Mouse (Mus musculus): ENCODE measurements around the gene Rgl2. TPM values are rescaled to one million over a fixed set of nuclear protein-coding genes. Genes with fewer than 3 reads are reported as not detected.

Gene Rgl2
- polyA plus RNA-seq, 1 experiment, result 272 TPM

GRCm38 (mm10) chr17:33920282-33921097 lies 8.9 kb upstream of the Rgl2 start:
- DNase-seq, result peak; percentile 87
- peak overlapping the region; percentile 94 for H3K4me3 ChIP-seq (replicated peaks; ENCODE audit: extremely low read depth, low read depth, low read length)
- under 1% methylated on average over 36 of the region's 36 CpGs for WGBS

GRCm38 (mm10) chr17:33921361-33921760 lies 8.0 kb upstream of the Rgl2 start:
- TF ChIP-seq POLR2A (IDR thresholded peaks at IDR 0.05; ENCODE audit: borderline replicate concordance, extremely low read depth, low read depth, low read length), result no peak
- no peak for TF ChIP-seq CTCF (IDR thresholded peaks at IDR 0.05; ENCODE audit: insufficient read depth, low read length)
- WGBS, result 87% methylated on average over 7 of the region's 7 CpGs
- peaks cover 12% of the 10 kb centered on the region for H3K4me1 ChIP-seq (ENCODE audit: control insufficient read depth, insufficient read depth, low read length)
- H3K4me3 ChIP-seq (replicated peaks; ENCODE audit: extremely low read depth, low read depth, low read length), result no peak overlapping the region
- DNase-seq, result no peak

More at GRCm38 (mm10) chr17:33920282-33921097, 8.9 kb upstream of the Rgl2 start:
- H3K4me1 ChIP-seq (ENCODE audit: control insufficient read depth, insufficient read depth, low read length), result peaks cover 12% of the 10 kb centered on the region
- TF ChIP-seq CTCF (IDR thresholded peaks at IDR 0.05; ENCODE audit: insufficient read depth, low read length) (peak; percentile 87), POLR2A (IDR thresholded peaks at IDR 0.05; ENCODE audit: borderline replicate concordance, extremely low read depth, low read depth, low read length) (no peak)

- DNase-seq, result no peak
- H3K4me1 ChIP-seq (ENCODE audit: control insufficient read depth, insufficient read depth, low read length), result peaks cover 7% of the 10 kb centered on the region
- TF ChIP-seq POLR2A (IDR thresholded peaks at IDR 0.05; ENCODE audit: borderline replicate concordance, extremely low read depth, low read depth, low read length) (no peak), CTCF (IDR thresholded peaks at IDR 0.05; ENCODE audit: insufficient read depth, low read length) (peak; percentile 49)
- H3K4me3 ChIP-seq (replicated peaks; ENCODE audit: extremely low read depth, low read depth, low read length), result no peak overlapping the region
- WGBS, result 92% methylated on average over 10 of the region's 10 CpGs
These were observed 4.6 kb upstream of the Rgl2 start for GRCm38 (mm10) chr17:33924577-33925283.

- TF ChIP-seq POLR2A (IDR thresholded peaks at IDR 0.05; ENCODE audit: borderline replicate concordance, extremely low read depth, low read depth, low read length) (no peak), CTCF (IDR thresholded peaks at IDR 0.05; ENCODE audit: insufficient read depth, low read length) (no peak)
- Histone ChIP-seq H3K4me1 (ENCODE audit: control insufficient read depth, insufficient read depth, low read length) (peaks cover 7% of the 10 kb centered on the region), H3K4me3 (replicated peaks; ENCODE audit: extremely low read depth, low read depth, low read length) (no peak overlapping the region)
- 87% methylated on average over 21 of the region's 21 CpGs for WGBS
- no peak for DNase-seq
These were observed 3.8 kb upstream of the Rgl2 start for GRCm38 (mm10) chr17:33925406-33926116.

GRCm38 (mm10) chr17:33926207-33926932 lies 3.0 kb upstream of the Rgl2 start:
- no peak; the same call in 1 of the 2 replicates for TF ChIP-seq POLR2A (IDR thresholded peaks at IDR 0.05; ENCODE audit: borderline replicate concordance, extremely low read depth, low read depth, low read length)
- peak; percentile 36; the same call in 1 of the 2 replicates for TF ChIP-seq CTCF (IDR thresholded peaks at IDR 0.05; ENCODE audit: insufficient read depth, low read length)
- no peak for DNase-seq
- Histone ChIP-seq H3K4me3 (replicated peaks; ENCODE audit: extremely low read depth, low read depth, low read length) (no peak overlapping the region), H3K4me1 (ENCODE audit: control insufficient read depth, insufficient read depth, low read length) (peaks cover 1% of the 10 kb centered on the region)
- WGBS, result 75% methylated on average over 17 of the region's 17 CpGs

GRCm38 (mm10) chr17:33928251-33928947 lies 944 bp upstream of the Rgl2 start:
- H3K4me3 ChIP-seq (replicated peaks; ENCODE audit: extremely low read depth, low read depth, low read length), result no peak overlapping the region

GRCm38 (mm10) chr17:33930280-33931158 lies 1.2 kb downstream of the Rgl2 start:
- Histone ChIP-seq H3K4me3 (replicated peaks; ENCODE audit: extremely low read depth, low read depth, low read length) (peak overlapping the region; percentile 77), H3K4me1 (ENCODE audit: control insufficient read depth, insufficient read depth, low read length) (no peaks in the 10 kb centered on the region)
- DNase-seq, result peak; percentile 77
- TF ChIP-seq CTCF (IDR thresholded peaks at IDR 0.05; ENCODE audit: insufficient read depth, low read length) (no peak), POLR2A (IDR thresholded peaks at IDR 0.05; ENCODE audit: borderline replicate concordance, extremely low read depth, low read depth, low read length) (no peak; the same call in 1 of the 2 replicates)
- under 1% methylated on average over 44 of the region's 45 CpGs for WGBS

More at GRCm38 (mm10) chr17:33928251-33928947, 944 bp upstream of the Rgl2 start:
- whole genome bisulfite sequencing, result 60% methylated on average over 21 of the region's 21 CpGs
- DNase-seq, result no peak
- H3K4me1 ChIP-seq (ENCODE audit: control insufficient read depth, insufficient read depth, low read length), result no peaks in the 10 kb centered on the region
- TF ChIP-seq POLR2A (IDR thresholded peaks at IDR 0.05; ENCODE audit: borderline replicate concordance, extremely low read depth, low read depth, low read length), result no peak
- TF ChIP-seq CTCF (IDR thresholded peaks at IDR 0.05; ENCODE audit: insufficient read depth, low read length), result no peak
